Mouse (Mus musculus): ENCODE results near the gene Orai3. TPM values are rescaled to one million over a fixed set of nuclear protein-coding genes. Genes with fewer than 3 reads are reported as not detected.
A peak's percentile ranks its signal among the peaks of the same experiment; 100 is the strongest.

Orai3 gene
- polyA plus RNA-seq, 1 experiment from 2014 or later = 19.2 TPM

DNA sequence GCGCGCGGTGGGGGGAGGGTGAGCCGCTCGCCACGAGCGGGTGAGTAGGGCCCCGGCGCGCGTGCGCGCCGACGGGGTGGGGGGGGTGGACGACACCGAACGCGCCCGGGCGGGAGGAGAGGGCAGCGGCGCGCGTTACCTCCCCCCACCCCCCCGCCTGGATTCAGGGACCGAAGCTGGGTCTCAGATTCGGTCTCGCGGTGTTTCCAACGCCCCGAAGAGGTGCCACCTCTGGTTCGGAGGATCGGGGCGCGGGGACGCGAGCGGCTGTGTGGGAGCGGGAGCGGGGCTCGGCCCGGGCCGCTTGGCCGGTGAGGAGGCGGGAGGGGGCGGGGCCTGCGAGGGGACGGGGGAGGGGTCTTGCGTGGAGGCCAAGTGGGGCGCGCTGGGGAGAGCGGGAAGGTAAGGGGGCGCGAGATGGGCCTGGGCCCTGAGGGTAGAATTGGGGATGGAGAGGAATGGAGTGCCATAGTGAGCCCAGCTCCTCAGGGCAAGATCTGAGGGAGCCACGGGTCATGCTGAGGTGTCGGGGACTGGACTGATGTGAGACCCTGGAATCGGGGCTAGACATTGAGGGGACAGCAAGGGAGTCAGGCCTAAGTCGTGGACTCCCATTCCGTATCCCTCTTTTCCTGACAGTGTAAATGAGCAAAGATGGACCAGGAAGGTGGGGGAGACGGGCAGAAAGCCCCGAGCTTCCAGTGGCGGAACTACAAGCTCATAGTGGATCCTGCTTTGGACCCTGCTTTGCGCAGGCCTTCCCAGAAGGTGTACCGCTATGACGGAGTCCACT, 8.1 kb downstream of the Orai3 start:
- DNase-seq (peak; percentile 80), ATAC-seq (peak; percentile 60)
- Histone ChIP-seq H3K9ac (replicated peaks) (peak overlapping the region; percentile 93), H3K4me2 (ENCODE audit: low read depth, low read length) (peak overlapping the region; percentile 95), H3K36me3 (replicated peaks; ENCODE audit: insufficient read depth, low read length) (peaks cover 37% of the 10 kb centered on the region), H3K9me3 (ENCODE audit: low read length) (no peaks in the 10 kb centered on the region), H3K4me3 (ENCODE audit: low read depth, low read length) (peak overlapping the region; percentile 96), H3K27me3 (ENCODE audit: insufficient read depth, low read length) (no peaks in the 10 kb centered on the region), H3K4me1 (ENCODE audit: insufficient read depth) (peaks cover 5% of the 10 kb centered on the region), H3K27ac (ENCODE audit: low read depth) (peak overlapping the region; percentile 98)
- 5% methylated on average over 42 of the region's 66 CpGs for WGBS (ENCODE audit: insufficient replicate concordance)
- TF ChIP-seq EP300 (IDR thresholded peaks at IDR 0.05; ENCODE audit: low read depth) = no peak
- TF ChIP-seq CTCF (IDR thresholded peaks at IDR 0.05; ENCODE audit: low read depth) = no peak

DNA sequence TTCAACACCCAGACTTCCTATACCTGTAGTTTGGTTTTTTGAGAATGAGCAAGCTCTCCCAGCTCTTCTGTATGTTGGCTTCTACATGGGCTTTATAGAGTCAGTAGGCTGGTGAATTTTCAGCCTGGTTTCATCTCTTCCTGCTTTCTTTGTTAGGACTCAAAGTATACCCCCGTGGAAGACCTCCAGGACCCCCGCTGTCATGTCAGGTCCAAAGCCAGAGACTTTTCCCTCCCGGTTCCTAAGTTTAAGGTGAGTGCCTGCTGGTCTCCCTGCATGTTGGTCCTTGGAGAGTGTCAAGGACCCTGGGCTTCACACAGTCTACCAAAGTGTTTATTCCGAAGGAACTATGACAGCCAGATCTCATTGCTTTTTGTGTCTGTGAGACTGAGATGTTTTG, 8.7 kb downstream of the Orai3 start:
- Histone ChIP-seq H3K9me3 (ENCODE audit: low read length) (no peaks in the 10 kb centered on the region), H3K36me3 (replicated peaks; ENCODE audit: insufficient read depth, low read length) (peaks cover 41% of the 10 kb centered on the region), H3K9ac (replicated peaks) (peak overlapping the region; percentile 93), H3K4me1 (ENCODE audit: insufficient read depth) (peaks cover 5% of the 10 kb centered on the region), H3K27me3 (ENCODE audit: insufficient read depth, low read length) (no peaks in the 10 kb centered on the region), H3K4me2 (ENCODE audit: low read depth, low read length) (peak overlapping the region; percentile 95), H3K27ac (ENCODE audit: low read depth) (no peak overlapping the region), H3K4me3 (ENCODE audit: low read depth, low read length) (peak overlapping the region; percentile 96)
- 72% methylated on average over 4 of the region's 4 CpGs for WGBS (ENCODE audit: insufficient replicate concordance)
- DNase-seq = no peak
- no peak for TF ChIP-seq CTCF (IDR thresholded peaks at IDR 0.05; ENCODE audit: low read depth)
- TF ChIP-seq EP300 (IDR thresholded peaks at IDR 0.05; ENCODE audit: low read depth) = no peak
- no peak for ATAC-seq

DNA sequence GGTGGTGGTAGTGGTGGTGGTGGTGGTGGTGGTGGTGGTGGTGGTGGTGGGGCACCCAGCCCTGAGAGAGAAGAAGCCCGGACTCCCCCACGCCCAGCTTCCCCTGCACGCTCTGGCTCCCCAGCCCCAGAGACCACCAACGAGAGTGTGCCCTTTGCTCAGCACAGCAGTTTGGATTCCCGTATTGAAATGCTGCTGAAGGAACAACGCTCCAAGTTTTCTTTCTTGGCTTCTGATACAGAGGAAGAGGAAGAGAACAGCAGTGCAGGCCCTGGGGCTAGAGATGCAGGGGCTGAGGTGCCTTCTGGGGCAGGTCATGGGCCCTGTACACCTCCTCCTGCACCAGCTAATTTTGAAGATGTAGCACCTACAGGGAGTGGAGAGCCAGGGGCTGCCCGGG, 15.7 kb downstream of the Orai3 start, which contains the start of gene Gm49388:
Gene Gm49388 (plus strand): TSS at position 301 of the 400 bp plus-strand sequence.
- TF ChIP-seq CTCF (IDR thresholded peaks at IDR 0.05; ENCODE audit: low read depth) = no peak
- TF ChIP-seq EP300 (IDR thresholded peaks at IDR 0.05; ENCODE audit: low read depth) = no peak
- Histone ChIP-seq H3K27ac (ENCODE audit: low read depth) (no peak within 1 kb of the TSS), H3K4me2 (ENCODE audit: low read depth, low read length) (no peak within 1 kb of the TSS), H3K36me3 (replicated peaks; ENCODE audit: insufficient read depth, low read length) (peaks cover 95% of the 10 kb centered on the region), H3K4me3 (ENCODE audit: low read depth, low read length) (no peak within 1 kb of the TSS), H3K9ac (replicated peaks) (no peak within 1 kb of the TSS), H3K4me1 (ENCODE audit: insufficient read depth) (no peaks in the 10 kb centered on the region; the same call in 1 of the 2 replicates), H3K27me3 (ENCODE audit: insufficient read depth, low read length) (no peaks in the 10 kb centered on the region), H3K9me3 (ENCODE audit: low read length) (no peaks in the 10 kb centered on the region)
- no peak for DNase-seq
- 89% methylated on average over 7 of the region's 7 CpGs for WGBS (ENCODE audit: insufficient replicate concordance)
- ATAC-seq = no peak

DNA sequence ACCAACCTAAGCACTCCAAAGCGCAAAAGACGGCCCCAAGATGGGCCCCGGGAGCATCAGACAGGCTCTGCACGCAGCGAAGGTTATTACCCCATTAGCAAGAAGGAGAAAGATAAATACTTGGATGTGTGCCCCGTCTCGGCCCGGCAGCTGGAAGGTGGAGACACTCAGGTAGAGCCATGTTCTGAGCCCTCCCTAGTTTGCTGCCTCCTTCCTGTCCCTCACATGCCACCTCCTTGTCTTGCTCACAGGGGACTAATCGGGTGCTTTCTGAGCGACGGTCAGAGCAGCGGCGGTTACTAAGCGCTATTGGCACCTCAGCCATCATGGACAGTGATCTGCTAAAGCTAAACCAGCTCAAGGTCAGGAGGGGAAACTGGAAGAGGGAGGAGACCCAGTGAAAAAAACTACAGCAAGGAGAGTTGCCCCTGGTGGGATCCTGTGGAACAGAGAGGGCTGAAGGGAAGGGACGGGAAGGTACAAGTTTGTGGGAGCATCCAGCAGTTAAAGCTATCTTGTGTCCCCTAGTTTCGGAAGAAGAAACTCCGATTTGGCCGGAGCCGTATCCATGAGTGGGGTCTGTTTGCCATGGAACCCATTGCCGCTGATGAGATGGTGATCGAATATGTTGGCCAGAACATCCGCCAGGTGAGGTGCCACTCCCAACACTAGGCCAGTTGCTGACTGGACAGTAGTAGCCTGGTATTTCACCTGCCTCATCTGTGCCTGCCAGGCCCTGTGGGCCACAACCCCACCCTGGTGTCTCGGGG, 27.6 kb downstream of the Orai3 start:
- ATAC-seq = no peak
- Histone ChIP-seq H3K36me3 (replicated peaks; ENCODE audit: insufficient read depth, low read length) (peaks cover 75% of the 10 kb centered on the region), H3K4me3 (ENCODE audit: low read depth, low read length) (no peak overlapping the region), H3K9ac (replicated peaks) (no peak overlapping the region), H3K4me2 (ENCODE audit: low read depth, low read length) (no peak overlapping the region), H3K9me3 (ENCODE audit: low read length) (no peaks in the 10 kb centered on the region), H3K4me1 (ENCODE audit: insufficient read depth) (no peaks in the 10 kb centered on the region), H3K27me3 (ENCODE audit: insufficient read depth, low read length) (no peaks in the 10 kb centered on the region), H3K27ac (ENCODE audit: low read depth) (no peak overlapping the region)
- TF ChIP-seq EP300 (IDR thresholded peaks at IDR 0.05; ENCODE audit: low read depth) = no peak
- TF ChIP-seq CTCF (IDR thresholded peaks at IDR 0.05; ENCODE audit: low read depth) = no peak
- no peak for DNase-seq
- WGBS (ENCODE audit: insufficient replicate concordance) = 92% methylated on average over 23 of the region's 23 CpGs

DNA sequence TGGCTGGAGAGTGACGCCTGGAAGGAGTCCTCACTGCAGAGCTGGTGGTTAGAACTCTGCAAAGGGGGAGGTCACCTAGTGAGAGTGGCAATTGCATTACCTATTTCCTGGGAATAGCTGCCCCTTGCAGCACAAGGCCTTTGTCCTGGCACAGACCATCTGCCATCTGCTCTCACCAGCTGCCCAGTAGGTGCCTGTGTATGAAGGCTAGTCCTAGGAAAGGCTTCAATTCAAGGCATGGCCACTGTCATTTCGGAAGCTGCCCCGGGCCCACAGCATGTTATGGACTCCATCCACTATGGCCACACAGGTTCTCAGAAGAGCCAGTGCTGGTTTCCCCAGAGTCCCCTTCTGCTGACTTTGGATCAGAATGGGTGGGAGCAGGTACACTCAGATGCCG, 29.0 kb downstream of the Orai3 start:
- TF ChIP-seq EP300 (IDR thresholded peaks at IDR 0.05; ENCODE audit: low read depth) (no peak), CTCF (IDR thresholded peaks at IDR 0.05; ENCODE audit: low read depth) (no peak)
- DNase-seq (no peak), ATAC-seq (no peak)
- Histone ChIP-seq H3K4me1 (ENCODE audit: insufficient read depth) (peaks cover 5% of the 10 kb centered on the region), H3K27me3 (ENCODE audit: insufficient read depth, low read length) (no peaks in the 10 kb centered on the region), H3K4me2 (ENCODE audit: low read depth, low read length) (no peak overlapping the region), H3K9ac (replicated peaks) (no peak overlapping the region), H3K27ac (ENCODE audit: low read depth) (no peak overlapping the region), H3K9me3 (ENCODE audit: low read length) (no peaks in the 10 kb centered on the region), H3K4me3 (ENCODE audit: low read depth, low read length) (no peak overlapping the region), H3K36me3 (replicated peaks; ENCODE audit: insufficient read depth, low read length) (peaks cover 71% of the 10 kb centered on the region)
- 79% methylated on average over 4 of the region's 4 CpGs for WGBS (ENCODE audit: insufficient replicate concordance)

DNA sequence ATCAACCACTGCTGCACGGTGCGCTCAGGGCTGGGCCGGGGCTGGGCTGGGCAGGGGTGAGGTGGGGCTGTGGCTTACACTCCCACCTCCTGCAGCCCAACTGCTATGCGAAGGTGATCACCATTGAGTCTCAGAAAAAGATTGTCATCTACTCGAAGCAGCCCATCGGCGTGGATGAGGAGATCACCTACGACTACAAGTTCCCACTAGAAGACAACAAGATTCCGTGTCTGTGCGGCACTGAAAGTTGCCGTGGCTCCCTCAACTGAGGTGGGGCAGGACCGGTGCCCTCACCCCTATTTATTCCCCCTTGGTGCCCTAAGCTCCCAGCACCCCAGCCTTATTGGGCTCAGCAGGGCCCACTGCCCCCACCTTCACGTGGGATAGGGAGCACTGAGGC, 29.6 kb downstream of the Orai3 start:
- Histone ChIP-seq H3K9ac (replicated peaks) (no peak overlapping the region), H3K27me3 (ENCODE audit: insufficient read depth, low read length) (no peaks in the 10 kb centered on the region), H3K4me3 (ENCODE audit: low read depth, low read length) (no peak overlapping the region), H3K27ac (ENCODE audit: low read depth) (no peak overlapping the region; the same call in 1 of the 2 replicates), H3K4me2 (ENCODE audit: low read depth, low read length) (no peak overlapping the region), H3K9me3 (ENCODE audit: low read length) (no peaks in the 10 kb centered on the region), H3K4me1 (ENCODE audit: insufficient read depth) (peaks cover 7% of the 10 kb centered on the region), H3K36me3 (replicated peaks; ENCODE audit: insufficient read depth, low read length) (peaks cover 69% of the 10 kb centered on the region)
- no peak for ATAC-seq
- DNase-seq = no peak
- 89% methylated on average over 13 of the region's 13 CpGs for WGBS (ENCODE audit: insufficient replicate concordance)
- TF ChIP-seq EP300 (IDR thresholded peaks at IDR 0.05; ENCODE audit: low read depth) = no peak
- no peak for TF ChIP-seq CTCF (IDR thresholded peaks at IDR 0.05; ENCODE audit: low read depth)

All from liver, postnatal 0 days (tissue).